Mouse (Mus musculus) mouse embryonic stem cell (cell line): ENCODE measurements around the gene Tnfrsf18.

Experiments
- in situ Hi-C, 2 experiments: fragments of 300-500 bp; cut with MboI; formaldehyde crosslinking; loops; 1 replicate in 1 of 2; 3 replicates in 1 of 2; pipeline ENCODE4 v1.14.3; 2019 to 2020; ENCODE audit warnings: low sequenced_read_pairs in 2 of 2, low pct_unique_long_range_greater_than_20kb in 1 of 2, mixed read lengths in 1 of 2; ENCODE audit not compliant: unreplicated experiment in 1 of 2

Gene Tnfrsf18

GRCm38 (mm10) chr4:156065156-156065894 lies 39.4 kb downstream of the Tnfrsf18 start:
- in situ Hi-C loops, result no loop called here

- in situ Hi-C loops, result no loop called here
Measured at GRCm38 (mm10) chr4:156067256-156067949, 41.4 kb downstream of the Tnfrsf18 start.

- in situ Hi-C loops, result no loop called here
Measured at GRCm38 (mm10) chr4:156069701-156070100, 43.7 kb downstream of the Tnfrsf18 start.

GRCm38 (mm10) chr4:156070276-156070675 lies 44.3 kb downstream of the Tnfrsf18 start:
- in situ Hi-C loops, result no loop called here

GRCm38 (mm10) chr4:156070716-156071115 lies 44.8 kb downstream of the Tnfrsf18 start:
- in situ Hi-C loops, result no loop called here

- in situ Hi-C loops, result no loop called here
Measured at GRCm38 (mm10) chr4:156076911-156077382, 51.0 kb downstream of the Tnfrsf18 start.

GRCm38 (mm10) chr4:156077499-156078301 lies 51.7 kb downstream of the Tnfrsf18 start:
- in situ Hi-C loops, result no loop called here
